Mouse (Mus musculus) heart, embryonic 11.5 days (tissue): ENCODE measurements around the gene Pde4dip. TPM values are rescaled to one million over a fixed set of nuclear protein-coding genes. Genes with fewer than 3 reads are reported as not detected.

Source experiments
- ATAC-seq: fragments of 200-750 bp; cut with Nextera tagmentation; replicated peaks from 2 replicates; pipeline ENCODE4 v1.8.0; 2017; ENCODE audit warnings: moderate library complexity; ENCODE audit not compliant: insufficient number of reproducible peaks, low FRiP score, low TSS enrichment
- H3K27ac ChIP-seq: fragments of 300-500 bp; sonication (generic); 2 replicates; pipeline ENCODE4 v1.5.1; 2014; ENCODE audit warnings: mild to moderate bottlenecking, low read depth, low read length
- H3K27me3 ChIP-seq: fragments of 300-500 bp; sonication (generic); 2 replicates; pipeline ENCODE4 v1.6.1; 2014; ENCODE audit warnings: mild to moderate bottlenecking, low read length, mixed read lengths; ENCODE audit not compliant: control insufficient read depth, insufficient read depth
- H3K36me3 ChIP-seq: fragments of 300-500 bp; sonication (generic); 2 replicates; pipeline ENCODE4 v1.6.1; 2014; ENCODE audit warnings: mild to moderate bottlenecking, low read length, moderate library complexity, mixed read lengths; ENCODE audit not compliant: control insufficient read depth, insufficient read depth
- H3K4me1 ChIP-seq: fragments of 300-500 bp; sonication (generic); 2 replicates; pipeline ENCODE4 v1.6.1; 2014; ENCODE audit warnings: low read length; ENCODE audit not compliant: control insufficient read depth, insufficient read depth
- H3K4me2 ChIP-seq: fragments of 300-500 bp; sonication (generic); 2 replicates; pipeline ENCODE4 v1.6.1; 2014; ENCODE audit warnings: mild to moderate bottlenecking, moderate library complexity
- H3K4me3 ChIP-seq: fragments of 300-500 bp; sonication (generic); 2 replicates; pipeline ENCODE4 v1.5.1; 2014; ENCODE audit warnings: low read depth, low read length
- H3K9ac ChIP-seq: fragments of 300-500 bp; sonication (generic); 2 replicates; pipeline ENCODE4 v1.6.1; 2014; ENCODE audit warnings: mild to moderate bottlenecking, low read depth, low read length, moderate library complexity
- H3K9me3 ChIP-seq: fragments of 300-500 bp; sonication (generic); replicated peaks from 2 replicates; pipeline ENCODE4 v1.6.1; 2016; ENCODE audit warnings: low read length; ENCODE audit not compliant: control insufficient read depth
- WGBS: fragments of 180-500 bp; shearing (Covaris S2); extraction: QIAGEN DNeasy Blood & Tissue Kit; methylation state at CpG from one replicate; pipeline ENCODE4 v1.1.7; 2014; ENCODE audit not compliant: insufficient replicate concordance; 5-methylcytosine and 5-hydroxymethylcytosine counted together
- polyA plus RNA-seq: library from polyadenylated mRNA; unstranded; fragments of >200 nt; fragmentation: Nextera tagmentation; extraction: Ambion mirVana; gene quantifications from 2 replicates; pipeline ENCODE4 v1.2.1, GENCODE M21; 2014

Gene Pde4dip
- polyA plus RNA-seq, 1 experiment from 2014 or later, result 69.8 TPM

DNA sequence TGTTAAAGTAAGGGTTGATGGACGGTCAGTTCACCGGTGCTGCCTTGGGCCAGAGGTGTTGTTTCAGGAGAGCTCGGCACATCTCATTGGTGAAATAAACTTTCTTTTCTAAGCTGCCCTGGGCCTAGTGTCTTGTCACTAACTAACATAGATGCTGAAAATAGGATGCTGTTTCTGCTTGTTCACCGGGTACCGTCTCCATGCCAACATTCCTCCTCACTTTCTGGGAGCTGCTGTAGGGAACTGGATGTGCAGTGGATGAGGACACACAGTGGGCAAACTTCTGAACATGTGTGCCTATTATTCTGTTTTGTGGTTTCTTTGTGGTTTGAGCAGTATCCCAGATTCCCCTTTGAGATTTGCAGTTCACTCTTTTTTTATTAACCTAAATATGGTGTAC, 6.9 kb downstream of the Pde4dip start:
- H3K9me3 ChIP-seq, result no peaks in the 10 kb centered on the region
- no peaks in the 10 kb centered on the region for H3K36me3 ChIP-seq
- no peaks in the 10 kb centered on the region for H3K27me3 ChIP-seq
- no peak for ATAC-seq
- H3K9ac ChIP-seq, result no peak overlapping the region
- 88% methylated on average over 5 of the region's 5 CpGs for WGBS
- H3K27ac ChIP-seq, result no peak overlapping the region
- H3K4me3 ChIP-seq, result no peak overlapping the region
- no peaks in the 10 kb centered on the region for H3K4me1 ChIP-seq
- H3K4me2 ChIP-seq, result no peak overlapping the region

DNA sequence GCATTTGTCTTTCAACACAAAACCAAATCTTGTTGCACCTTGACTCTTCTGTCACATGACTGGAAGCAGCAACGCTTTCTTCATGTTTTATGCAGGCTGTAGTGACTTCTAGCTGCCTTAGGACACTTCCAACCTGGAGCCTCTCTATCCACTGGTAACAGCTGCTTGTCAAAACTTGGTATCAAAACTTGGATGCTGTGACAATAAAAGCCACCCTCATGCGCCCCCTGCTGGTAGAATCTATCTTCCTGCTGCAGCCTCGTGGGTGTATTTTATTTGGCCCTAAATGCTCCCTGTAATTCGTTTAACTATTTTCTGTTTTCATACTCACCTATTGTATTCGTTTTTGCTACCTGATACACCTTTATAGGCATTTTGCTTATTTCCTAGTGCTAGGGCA, 9.3 kb downstream of the Pde4dip start:
- no peaks in the 10 kb centered on the region for H3K9me3 ChIP-seq
- H3K4me1 ChIP-seq, result no peaks in the 10 kb centered on the region
- H3K27me3 ChIP-seq, result no peaks in the 10 kb centered on the region
- H3K4me2 ChIP-seq, result no peak overlapping the region
- ATAC-seq, result no peak
- no peak overlapping the region for H3K9ac ChIP-seq
- no peak overlapping the region for H3K27ac ChIP-seq
- 15% methylated on average over 5 of the region's 5 CpGs for WGBS
- no peaks in the 10 kb centered on the region for H3K36me3 ChIP-seq
- H3K4me3 ChIP-seq, result no peak overlapping the region

DNA sequence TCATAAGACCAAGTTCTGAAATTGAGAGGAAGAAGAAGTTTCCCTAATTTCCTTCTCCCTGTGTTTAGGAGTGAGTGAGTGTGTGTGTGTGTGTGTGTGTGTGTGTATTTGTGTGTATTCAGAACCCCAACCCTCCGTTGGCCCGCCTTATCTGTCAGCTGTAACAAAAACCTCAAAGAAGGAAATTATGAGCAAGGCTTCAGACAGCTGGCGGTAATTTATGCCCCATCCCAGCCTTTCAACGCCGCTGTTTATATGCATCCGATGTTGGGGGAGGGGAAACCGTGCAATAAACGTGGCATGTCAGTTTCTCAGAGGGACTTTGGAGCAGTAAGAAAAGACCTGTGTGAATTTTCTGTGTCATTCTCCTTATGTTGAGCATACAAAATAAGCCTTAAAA, 12.2 kb downstream of the Pde4dip start:
- no peak overlapping the region for H3K4me2 ChIP-seq
- H3K27me3 ChIP-seq, result no peaks in the 10 kb centered on the region
- no peak for ATAC-seq
- no peaks in the 10 kb centered on the region for H3K9me3 ChIP-seq
- no peaks in the 10 kb centered on the region for H3K4me1 ChIP-seq
- H3K9ac ChIP-seq, result no peak overlapping the region
- WGBS, result 55% methylated on average over 8 of the region's 8 CpGs
- no peak overlapping the region for H3K4me3 ChIP-seq
- H3K36me3 ChIP-seq, result no peaks in the 10 kb centered on the region
- no peak overlapping the region for H3K27ac ChIP-seq

DNA sequence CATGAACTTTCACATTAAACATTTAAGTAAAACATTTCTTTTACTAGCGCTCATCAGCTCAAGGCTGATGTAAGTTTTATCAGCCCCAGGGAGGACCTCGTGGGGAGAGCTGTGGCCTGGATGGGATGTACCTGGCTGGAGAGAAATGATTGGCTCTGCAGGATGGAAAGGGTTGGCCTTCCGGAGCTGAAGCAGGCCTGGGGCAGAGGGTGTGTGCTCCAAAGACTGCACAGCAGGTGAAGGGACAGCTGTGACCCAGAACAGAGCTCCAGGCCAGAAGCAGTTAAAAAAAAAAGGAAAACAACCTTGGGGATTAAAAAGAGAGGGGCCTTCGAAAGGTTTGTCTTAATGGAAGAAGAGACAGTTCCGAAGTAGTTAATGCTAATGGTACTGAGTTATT, 13.7 kb downstream of the Pde4dip start:
- H3K4me2 ChIP-seq, result peak overlapping the region; percentile 12; the same call in 1 of the 2 replicates
- no peak overlapping the region for H3K9ac ChIP-seq
- peaks cover 2% of the 10 kb centered on the region; the same call in 1 of the 2 replicates for H3K4me1 ChIP-seq
- no peak overlapping the region for H3K27ac ChIP-seq
- no peaks in the 10 kb centered on the region for H3K27me3 ChIP-seq
- ATAC-seq, result no peak
- H3K36me3 ChIP-seq, result no peaks in the 10 kb centered on the region
- no peak overlapping the region for H3K4me3 ChIP-seq
- H3K9me3 ChIP-seq, result no peaks in the 10 kb centered on the region
- WGBS, result 25% methylated on average over 5 of the region's 5 CpGs

DNA sequence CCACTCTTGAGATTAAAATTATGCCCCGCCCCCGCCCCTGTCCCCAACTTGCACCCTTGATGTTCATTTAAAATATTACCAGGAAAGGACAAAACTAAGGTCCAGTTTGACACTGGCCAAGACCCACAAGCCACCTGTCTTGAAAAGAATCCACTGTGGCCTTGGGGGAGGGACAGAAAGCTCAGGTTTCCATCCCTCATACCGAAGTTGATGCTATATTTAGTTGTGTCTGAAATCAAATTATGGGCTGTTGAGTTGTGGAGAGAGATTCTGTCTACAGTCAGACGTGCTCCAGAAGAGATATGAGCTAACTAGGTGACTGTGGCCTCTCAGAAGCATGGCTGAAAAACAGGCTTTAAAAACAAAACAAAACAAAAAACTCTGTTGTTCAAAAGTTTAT, 18.8 kb downstream of the Pde4dip start:
- 37% methylated on average over 4 of the region's 4 CpGs for WGBS
- H3K36me3 ChIP-seq, result no peaks in the 10 kb centered on the region
- no peak overlapping the region for H3K9ac ChIP-seq
- H3K27ac ChIP-seq, result peak overlapping the region; percentile 88
- 0 out of 2 replicates have a peak, but pooled peaks have one; percentile 32 for ATAC-seq
- H3K4me1 ChIP-seq, result peaks cover 10% of the 10 kb centered on the region
- no peaks in the 10 kb centered on the region for H3K9me3 ChIP-seq
- no peaks in the 10 kb centered on the region for H3K27me3 ChIP-seq
- H3K4me2 ChIP-seq, result peak overlapping the region; percentile 40
- no peak overlapping the region for H3K4me3 ChIP-seq

DNA sequence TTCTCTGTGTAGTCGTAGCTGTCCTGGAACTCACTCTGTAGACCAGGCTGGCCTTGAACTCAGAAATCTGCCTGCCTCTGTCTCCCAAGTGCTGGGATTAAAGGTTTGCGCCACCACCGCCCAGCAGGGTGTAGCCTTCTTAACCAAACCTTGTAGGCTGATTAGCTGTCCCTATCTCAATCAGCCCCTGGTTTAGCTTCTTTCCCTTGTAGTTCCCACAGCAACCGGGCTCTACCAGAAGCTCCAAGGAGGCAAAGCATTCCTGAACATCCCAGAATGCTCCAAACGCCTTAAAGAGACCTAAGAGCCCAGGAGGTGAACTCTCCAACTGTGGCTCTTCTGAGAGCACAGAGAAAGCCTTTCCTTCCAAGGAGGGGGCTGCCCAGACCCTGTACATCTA, 19.8 kb downstream of the Pde4dip start:
- Histone ChIP-seq H3K4me1 (peaks cover 10% of the 10 kb centered on the region), H3K27ac (peak overlapping the region; percentile 88), H3K9me3 (no peaks in the 10 kb centered on the region), H3K36me3 (no peaks in the 10 kb centered on the region), H3K4me3 (no peak overlapping the region), H3K9ac (no peak overlapping the region; the same call in 1 of the 2 replicates), H3K4me2 (no peak overlapping the region), H3K27me3 (no peaks in the 10 kb centered on the region)
- WGBS, result 32% methylated on average over 5 of the region's 5 CpGs
- ATAC-seq, result no peak

GRCm38 (mm10) chr3:97868024-97868689, 20.4 kb downstream of the Pde4dip start:
- peak; percentile 85 for ATAC-seq
- WGBS, result 2% methylated on average over 42 of the region's 42 CpGs

DNA sequence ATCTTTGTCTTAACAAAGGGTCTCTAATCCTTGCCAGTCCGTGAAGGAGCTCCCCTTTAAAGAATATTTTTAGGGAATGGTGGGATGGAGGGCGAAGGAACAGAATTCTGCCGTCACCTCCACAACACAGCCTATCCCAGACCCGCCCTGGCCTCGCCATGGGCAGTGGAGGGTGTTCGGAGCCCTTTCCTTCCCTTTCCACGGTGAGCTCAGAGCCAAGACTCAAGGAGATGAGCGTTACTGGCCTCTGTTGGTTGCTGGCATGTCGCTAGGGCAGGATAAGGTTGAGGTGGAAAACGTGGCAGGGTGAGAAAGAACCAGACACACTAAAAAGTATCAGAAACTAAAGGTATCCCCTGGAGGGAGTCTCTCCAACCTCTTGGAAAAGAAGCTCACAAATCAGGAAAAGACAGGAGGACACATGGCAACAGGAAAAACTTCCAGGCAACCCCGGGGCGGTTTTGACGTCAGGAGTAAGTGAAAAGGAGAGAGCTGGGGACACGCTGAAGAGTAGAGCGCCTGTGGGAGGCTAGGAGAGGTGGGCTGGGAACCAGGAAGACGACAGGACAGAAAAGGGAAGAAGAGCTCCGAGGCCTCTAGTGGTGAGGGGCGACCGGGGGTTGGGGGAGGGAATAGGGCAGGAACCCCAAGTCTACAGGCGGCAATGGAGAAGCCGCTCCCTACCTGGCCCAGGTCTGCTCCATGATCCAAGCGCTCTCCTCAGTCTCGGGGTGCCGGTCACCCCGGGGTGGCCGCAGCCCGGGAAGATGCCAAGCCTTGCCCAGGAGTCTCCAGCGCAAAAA, 21.1 kb downstream of the Pde4dip start:
- Histone ChIP-seq H3K27ac (peak overlapping the region; percentile 88), H3K4me3 (peak overlapping the region; percentile 78), H3K27me3 (no peaks in the 10 kb centered on the region), H3K9me3 (no peaks in the 10 kb centered on the region), H3K36me3 (no peaks in the 10 kb centered on the region), H3K4me2 (peak overlapping the region; percentile 85), H3K9ac (peak overlapping the region; percentile 82), H3K4me1 (peaks cover 10% of the 10 kb centered on the region)
- 4% methylated on average over 28 of the region's 28 CpGs for WGBS
- peak; percentile 69 for ATAC-seq

More at GRCm38 (mm10) chr3:97868024-97868689, 20.4 kb downstream of the Pde4dip start:
- H3K4me2 ChIP-seq, result peak overlapping the region; percentile 85
- peaks cover 10% of the 10 kb centered on the region for H3K4me1 ChIP-seq
- no peaks in the 10 kb centered on the region for H3K27me3 ChIP-seq
- no peaks in the 10 kb centered on the region for H3K9me3 ChIP-seq
- no peaks in the 10 kb centered on the region for H3K36me3 ChIP-seq
- H3K27ac ChIP-seq, result peak overlapping the region; percentile 88
- peak overlapping the region; percentile 78 for H3K4me3 ChIP-seq
- peak overlapping the region; percentile 82 for H3K9ac ChIP-seq
